Comparison of ENCODE assay signal across 11 mouse cellular contexts in the genomic region with DNA sequence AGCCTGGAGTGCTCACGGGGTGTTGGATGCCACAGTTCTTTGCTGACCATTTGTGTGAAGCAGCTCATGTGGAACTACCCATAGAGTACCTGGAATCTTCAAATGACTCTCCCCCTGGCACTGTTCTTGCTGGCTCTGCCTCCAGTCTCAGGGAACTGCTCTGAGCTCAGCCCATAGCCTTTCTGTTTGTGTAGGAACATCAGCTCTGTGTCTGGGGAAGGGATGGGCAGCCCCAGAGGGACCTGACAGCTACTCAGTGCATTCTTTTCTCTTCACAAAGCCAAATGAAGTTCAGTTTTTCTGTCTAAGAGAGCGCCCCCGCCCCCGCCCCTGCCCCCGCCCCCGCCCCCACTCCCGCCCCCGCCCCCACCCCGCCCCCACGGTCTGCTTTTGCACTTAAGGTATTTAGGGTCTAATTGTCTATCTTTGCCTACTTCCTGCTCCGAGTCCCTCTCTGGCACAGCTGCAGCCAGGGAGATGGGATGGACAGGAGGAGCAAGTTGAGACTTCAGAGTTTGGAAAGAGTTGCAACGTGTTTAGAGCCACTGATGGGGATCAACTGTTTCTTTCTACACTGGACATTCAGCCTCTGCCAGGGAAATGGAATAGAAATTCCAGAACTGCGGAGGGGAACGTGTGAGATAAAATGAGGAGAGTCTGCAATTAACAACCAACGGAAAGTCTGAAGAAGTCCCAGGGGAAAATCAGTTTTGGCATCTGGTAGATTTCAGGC.
DNase-seq lines count a peak whose midpoint lies in the region; ATAC-seq lines count a peak whose summit lies in the region.
"Had no signal": no experiment of that assay in that cellular context is flagged by ENCODE, and none has a peak within 500 bp of the region (broad histone marks: within the 10 kb centered on the region; RNA-seq: fewer than 3 reads in every experiment).

No protein-coding gene starts in this region.

- 22% methylated on average over 14 of the region's 15 CpGs for WGBS in hindbrain, embryonic 12.5 days
- 37% methylated on average over 15 of the region's 15 CpGs for WGBS in hindbrain, embryonic 14.5 days
- WGBS in intestine, embryonic 14.5 days = 16% methylated on average over 14 of the region's 15 CpGs

- H3K4me1 ChIP-seq in hindbrain, embryonic 12.5 days = peaks cover 9% of the 10 kb centered on the region
- H3K4me1 ChIP-seq in hindbrain, embryonic 14.5 days (replicated peaks; ENCODE audit: control insufficient read depth, insufficient read depth, low read length) = no peaks in the 10 kb centered on the region; the same call in 1 of the 2 replicates
- H3K4me1 ChIP-seq in intestine, embryonic 14.5 days (replicated peaks; ENCODE audit: control insufficient read depth, insufficient read depth, low read length) = peaks cover 12% of the 10 kb centered on the region
- H3K4me1 ChIP-seq: liver, embryonic 15.5 days had no signal

- H3K4me3 ChIP-seq in hindbrain, embryonic 12.5 days = no peak overlapping the region
- H3K4me3 ChIP-seq in hindbrain, embryonic 14.5 days (replicated peaks; ENCODE audit: low read length) = no peak overlapping the region
- no peak overlapping the region for H3K4me3 ChIP-seq in intestine, embryonic 14.5 days (ENCODE audit: low read depth, low read length)
- H3K4me3 ChIP-seq: forebrain, embryonic 15.5 days; liver, embryonic 15.5 days had no signal

- H3K27me3 ChIP-seq in hindbrain, embryonic 12.5 days = peaks cover 18% of the 10 kb centered on the region
- H3K27me3 ChIP-seq in hindbrain, embryonic 14.5 days (ENCODE audit: control insufficient read depth, insufficient read depth, low read length) = 0 out of 2 replicates have a peak, but pooled peaks cover 3% of the 10 kb centered on the region
- H3K27me3 ChIP-seq in intestine, embryonic 14.5 days (replicated peaks; ENCODE audit: control insufficient read depth, insufficient read depth, low read length) = no peaks in the 10 kb centered on the region
- H3K27me3 ChIP-seq: forebrain, embryonic 15.5 days; liver, embryonic 15.5 days had no signal

- H3K36me3 ChIP-seq in hindbrain, embryonic 12.5 days = no peaks in the 10 kb centered on the region
- no peaks in the 10 kb centered on the region for H3K36me3 ChIP-seq in hindbrain, embryonic 14.5 days (replicated peaks; ENCODE audit: control insufficient read depth, insufficient read depth)
- H3K36me3 ChIP-seq in intestine, embryonic 14.5 days (ENCODE audit: control insufficient read depth, insufficient read depth, low read length) = no peaks in the 10 kb centered on the region
- H3K36me3 ChIP-seq: forebrain, embryonic 15.5 days; liver, embryonic 15.5 days had no signal

- no peak overlapping the region for H3K27ac ChIP-seq in hindbrain, embryonic 12.5 days
- H3K27ac ChIP-seq in hindbrain, embryonic 14.5 days = no peak overlapping the region
- peak overlapping the region; percentile 39 for H3K27ac ChIP-seq in intestine, embryonic 14.5 days (ENCODE audit: low read depth)
- H3K27ac ChIP-seq: forebrain, embryonic 15.5 days; liver, embryonic 15.5 days had no signal

- peak overlapping the region; percentile 35 for H3K4me2 ChIP-seq in hindbrain, embryonic 12.5 days (replicated peaks)
- H3K4me2 ChIP-seq in hindbrain, embryonic 14.5 days (replicated peaks) = no peak overlapping the region
- H3K4me2 ChIP-seq in intestine, embryonic 14.5 days (ENCODE audit: low read length) = peak overlapping the region; percentile 20
- H3K4me2 ChIP-seq: forebrain, embryonic 15.5 days; liver, embryonic 15.5 days had no signal

- peaks cover 9% of the 10 kb centered on the region; the same call in 1 of the 2 replicates for H3K9me3 ChIP-seq in hindbrain, embryonic 12.5 days (replicated peaks)
- H3K9me3 ChIP-seq in hindbrain, embryonic 14.5 days (ENCODE audit: control insufficient read depth, low read length) = 0 out of 2 replicates have a peak, but pooled peaks cover 6% of the 10 kb centered on the region
- H3K9me3 ChIP-seq in intestine, embryonic 14.5 days (ENCODE audit: control insufficient read depth, low read length) = peaks cover 3% of the 10 kb centered on the region; the same call in 1 of the 2 replicates
- H3K9me3 ChIP-seq: forebrain, embryonic 15.5 days; liver, embryonic 15.5 days had no signal

- H3K9ac ChIP-seq in hindbrain, embryonic 12.5 days = no peak overlapping the region
- H3K9ac ChIP-seq in hindbrain, embryonic 14.5 days = no peak overlapping the region
- H3K9ac ChIP-seq in intestine, embryonic 14.5 days (ENCODE audit: low read length) = no peak overlapping the region
- H3K9ac ChIP-seq: forebrain, embryonic 15.5 days; liver, embryonic 15.5 days had no signal

- no peak for DNase-seq in hindbrain, embryonic 14.5 days (ENCODE audit: low spot score)
- DNase-seq in urinary bladder, postnatal 14 days (ENCODE audit: low spot score) = peak; percentile 8
- no peak for DNase-seq in urinary bladder, adult 2 months (ENCODE audit: low spot score)
- DNase-seq in intestine, embryonic 14.5 days (ENCODE audit: low spot score) = no peak
- no peak for DNase-seq in right cerebral cortex, postnatal 10 days (ENCODE audit: low spot score in 2 of 2)
- DNase-seq in layer of hippocampus, adult 18-20 months (ENCODE audit: low spot score in 2 of 2) = no peak
- DNase-seq: kidney, adult 11 months had no signal

- ATAC-seq in hindbrain, embryonic 12.5 days (ENCODE audit: low FRiP score) = no peak
- ATAC-seq in hindbrain, embryonic 14.5 days (ENCODE audit: low FRiP score) = no peak
- ATAC-seq in intestine, embryonic 14.5 days (replicated peaks; ENCODE audit: low FRiP score, low TSS enrichment, low read depth) = no peak
- no peak for ATAC-seq in megakaryocyte progenitor cell, adult 5-6 weeks (replicated peaks; ENCODE audit: poor library complexity)
- ATAC-seq: forebrain, embryonic 15.5 days had no signal
